Mouse (Mus musculus): ENCODE results near the gene Arpp19.

Gene Arpp19

GRCm38 (mm10) chr9:75100157-75100781, 62.9 kb downstream of the Arpp19 start:
- in situ Hi-C loops (cut with MseI, MboI) = no loop called here

GRCm38 (mm10) chr9:75102131-75102530, 64.7 kb downstream of the Arpp19 start:
- in situ Hi-C loops (cut with MseI, MboI) = no loop called here
